Mouse (Mus musculus) ES-Bruce4 (cell line): ENCODE results near the gene Wwp2.

Experiments used
- CTCF ChIP-seq: IDR thresholded peaks from one replicate; pipeline ENCODE4 v1.8.1; 2011; ENCODE audit warnings: low read depth, low read length
- EP300 ChIP-seq: IDR thresholded peaks from 2 replicates; pipeline ENCODE4 v1.6.1; 2011; ENCODE audit warnings: low read depth, low read length; ENCODE audit not compliant: insufficient read depth
- POLR2A ChIP-seq: IDR thresholded peaks from one replicate; pipeline ENCODE4 v1.8.1; 2011; ENCODE audit warnings: low read length; ENCODE audit not compliant: insufficient read depth

DNA sequence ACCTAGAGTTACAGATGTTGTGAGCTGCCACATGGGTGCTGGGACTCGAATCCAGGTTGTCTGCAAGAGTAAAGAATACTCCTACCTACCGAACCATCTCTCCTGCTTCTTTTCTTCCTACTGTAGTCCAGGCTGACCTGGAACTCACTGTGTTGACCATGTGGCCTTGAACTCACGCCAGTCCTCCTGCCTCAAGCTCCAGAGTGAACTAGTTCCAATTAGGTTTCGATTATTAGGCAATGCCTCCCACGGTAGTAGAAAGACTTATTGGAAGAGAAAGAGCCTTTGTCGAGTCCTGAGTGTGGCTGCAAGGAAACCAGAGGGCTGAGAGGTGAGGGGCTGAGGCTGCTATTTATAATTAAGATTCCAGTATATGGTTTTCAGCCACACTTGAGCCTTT lies 42.6 kb downstream of the Wwp2 start:
- TF ChIP-seq EP300, result no peak
- no peak for TF ChIP-seq CTCF
- no peak for TF ChIP-seq POLR2A
